Comparison of ENCODE assay signal across 26 mouse cellular contexts in genomic region chr9:29236752-29237151, GRCm38 (mm10).
A peak's percentile ranks its signal among the peaks of the same experiment; 100 is the strongest.
DNase-seq lines count a peak whose midpoint lies in the region; ATAC-seq and TF ChIP-seq lines count a peak whose summit lies in the region.
"Had no signal": no experiment of that assay in that cellular context is flagged by ENCODE, and none has a peak within 500 bp of the region (broad histone marks: within the 10 kb centered on the region; RNA-seq: fewer than 3 reads in every experiment).

No protein-coding gene starts in this region.

- no peak for TF ChIP-seq POLR2A in cerebellum, adult 2 months (IDR thresholded peaks at IDR 0.05; ENCODE audit: borderline replicate concordance, insufficient read depth, low read length)

- H3K4me1 ChIP-seq in cerebellum, adult 2 months (ENCODE audit: control insufficient read depth, insufficient read depth, low read length), result peaks cover 35% of the 10 kb centered on the region
- no peaks in the 10 kb centered on the region for H3K4me1 ChIP-seq in intestine, postnatal 0 days (replicated peaks; ENCODE audit: control insufficient read depth, insufficient read depth, low read length)
- no peaks in the 10 kb centered on the region for H3K4me1 ChIP-seq in intestine, embryonic 16.5 days (ENCODE audit: control insufficient read depth, insufficient read depth, low read length)
- H3K4me1 ChIP-seq in stomach, postnatal 0 days (replicated peaks; ENCODE audit: control insufficient read depth, insufficient read depth), result no peaks in the 10 kb centered on the region
- H3K4me1 ChIP-seq: forebrain, embryonic 10.5 days; forebrain, embryonic 13.5 days; hindbrain, embryonic 10.5 days had no signal

- no peaks in the 10 kb centered on the region for H3K36me3 ChIP-seq in intestine, postnatal 0 days (ENCODE audit: control insufficient read depth, insufficient read depth)
- H3K36me3 ChIP-seq in intestine, embryonic 16.5 days (ENCODE audit: control insufficient read depth, insufficient read depth, low read length), result no peaks in the 10 kb centered on the region
- no peaks in the 10 kb centered on the region for H3K36me3 ChIP-seq in stomach, postnatal 0 days (ENCODE audit: control insufficient read depth, insufficient read depth, low read length)
- H3K36me3 ChIP-seq: forebrain, embryonic 10.5 days; G1E; hindbrain, embryonic 10.5 days; hindbrain, embryonic 13.5 days had no signal

- peak overlapping the region; percentile 30; the same call in 1 of the 2 replicates for H3K27ac ChIP-seq in cerebellum, adult 2 months (ENCODE audit: insufficient read depth, low read length)
- H3K27ac ChIP-seq in intestine, postnatal 0 days (ENCODE audit: low read depth, low read length), result no peak overlapping the region
- no peak overlapping the region for H3K27ac ChIP-seq in intestine, embryonic 16.5 days (ENCODE audit: low read length)
- H3K27ac ChIP-seq in left cerebral cortex, adult 2 months, result no peak overlapping the region
- H3K27ac ChIP-seq in stomach, postnatal 0 days (replicated peaks), result no peak overlapping the region
- H3K27ac ChIP-seq: forebrain, embryonic 10.5 days; forebrain, embryonic 13.5 days; gastrocnemius, adult 2 months; hindbrain, embryonic 10.5 days; hindbrain, embryonic 13.5 days had no signal

- H3K4me2 ChIP-seq in intestine, postnatal 0 days (replicated peaks; ENCODE audit: low read depth), result no peak overlapping the region
- no peak overlapping the region for H3K4me2 ChIP-seq in intestine, embryonic 16.5 days (ENCODE audit: low read depth, low read length)
- no peak overlapping the region for H3K4me2 ChIP-seq in stomach, postnatal 0 days (replicated peaks; ENCODE audit: low read depth)
- H3K4me2 ChIP-seq: forebrain, embryonic 13.5 days; heart, embryonic 11.5 days; hindbrain, embryonic 13.5 days had no signal

- TF ChIP-seq EP300 in stomach, postnatal 0 days (optimal IDR thresholded peaks at IDR 0.05), result no peak

- H3K9ac ChIP-seq in intestine, postnatal 0 days (ENCODE audit: low read depth, low read length), result no peak overlapping the region
- H3K9ac ChIP-seq in intestine, embryonic 16.5 days (ENCODE audit: low read depth, low read length), result no peak overlapping the region
- H3K9ac ChIP-seq in stomach, postnatal 0 days (ENCODE audit: low read length), result no peak overlapping the region
- H3K9ac ChIP-seq: forebrain, embryonic 13.5 days; hindbrain, embryonic 13.5 days had no signal

- no peaks in the 10 kb centered on the region for H3K27me3 ChIP-seq in cerebellum, adult 2 months (ENCODE audit: control insufficient read depth, insufficient read depth, low read length)
- H3K27me3 ChIP-seq in intestine, postnatal 0 days (replicated peaks; ENCODE audit: control insufficient read depth, insufficient read depth, low read length), result no peaks in the 10 kb centered on the region
- H3K27me3 ChIP-seq in intestine, embryonic 16.5 days (replicated peaks; ENCODE audit: control insufficient read depth, insufficient read depth, low read length), result no peaks in the 10 kb centered on the region
- no peaks in the 10 kb centered on the region for H3K27me3 ChIP-seq in stomach, postnatal 0 days (ENCODE audit: control insufficient read depth, insufficient read depth, low read length)
- H3K27me3 ChIP-seq: hindbrain, embryonic 13.5 days had no signal

- no peak for DNase-seq in cerebellum, adult 2 months
- DNase-seq in cerebellum, postnatal 14 days, result no peak
- DNase-seq in left cerebral cortex, adult 2 months (ENCODE audit: extremely low spot score in 1 of 2, low spot score in 2 of 2), result no peak
- no peak for DNase-seq in left cerebral cortex, postnatal 36 days (ENCODE audit: low spot score in 2 of 2)
- DNase-seq in stomach, postnatal 0 days (ENCODE audit: low spot score), result no peak
- DNase-seq in frontal cortex, postnatal 14 days (ENCODE audit: low spot score in 2 of 2), result no peak
- DNase-seq: adrenal gland, adult 2 months; adrenal gland, postnatal 14 days; cerebellum, adult 11 months; cerebellum, adult 8-10 months; cerebellum, postnatal 10 days; gastrocnemius, adult 2 months; gastrocnemius, postnatal 14 days; heart, adult 11 months; heart, postnatal 10 days; heart, postnatal 36 days had no signal

- WGBS in cerebellum, adult 2 months, result 97% methylated on average over 3 of the region's 3 CpGs
- WGBS in intestine, postnatal 0 days, result 83% methylated on average over 3 of the region's 3 CpGs
- WGBS in intestine, embryonic 16.5 days, result 90% methylated on average over 3 of the region's 3 CpGs
- WGBS in stomach, postnatal 0 days, result 87% methylated on average over 3 of the region's 3 CpGs

- no peak overlapping the region for H3K4me3 ChIP-seq in cerebellum, adult 2 months (replicated peaks; ENCODE audit: insufficient read depth, low read depth, low read length)
- no peak overlapping the region for H3K4me3 ChIP-seq in intestine, postnatal 0 days (ENCODE audit: low read depth, low read length)
- H3K4me3 ChIP-seq in intestine, embryonic 16.5 days (ENCODE audit: low read length), result no peak overlapping the region
- H3K4me3 ChIP-seq in left cerebral cortex, adult 2 months, result no peak overlapping the region
- H3K4me3 ChIP-seq in stomach, postnatal 0 days (ENCODE audit: low read depth, low read length), result no peak overlapping the region
- H3K4me3 ChIP-seq: forebrain, embryonic 10.5 days; forebrain, embryonic 13.5 days; gastrocnemius, adult 2 months; hindbrain, embryonic 10.5 days; hindbrain, embryonic 13.5 days had no signal

- intact Hi-C loops in left cerebral cortex, adult 2 months (cut with DNase I), result no loop called here
- intact Hi-C loops in left cerebral cortex, postnatal 36 days (cut with DNase I), result no loop called here

- H3K9me3 ChIP-seq in intestine, postnatal 0 days (ENCODE audit: control insufficient read depth), result no peaks in the 10 kb centered on the region
- H3K9me3 ChIP-seq in intestine, embryonic 16.5 days (ENCODE audit: control insufficient read depth, low read length), result no peaks in the 10 kb centered on the region
- H3K9me3 ChIP-seq in stomach, postnatal 0 days (ENCODE audit: control insufficient read depth, low read length), result no peaks in the 10 kb centered on the region
- H3K9me3 ChIP-seq: forebrain, embryonic 10.5 days; forebrain, embryonic 13.5 days; hindbrain, embryonic 10.5 days; hindbrain, embryonic 13.5 days had no signal

- ATAC-seq in intestine, postnatal 0 days, result no peak
- ATAC-seq in intestine, embryonic 16.5 days, result no peak
- no peak for ATAC-seq in stomach, postnatal 0 days (ENCODE audit: low FRiP score, low TSS enrichment)
- ATAC-seq: forebrain, embryonic 13.5 days; forebrain, embryonic 16.5 days; hindbrain, embryonic 16.5 days had no signal

- TF ChIP-seq CTCF in cerebellum, adult 2 months (IDR thresholded peaks at IDR 0.05; ENCODE audit: borderline replicate concordance, insufficient read depth, low read depth, low read length), result no peak
- peak; percentile 34 for TF ChIP-seq CTCF in intestine, postnatal 0 days (IDR thresholded peaks at IDR 0.05; ENCODE audit: low read depth)
- TF ChIP-seq CTCF in left cerebral cortex, adult 2 months (IDR thresholded peaks at IDR 0.05), result peak; percentile 26
- peak; percentile 43 for TF ChIP-seq CTCF in stomach, postnatal 0 days (IDR thresholded peaks at IDR 0.05; ENCODE audit: low read depth)
